Mouse (Mus musculus) forebrain, embryonic 10.5 days (tissue): ENCODE results near the gene Gif. TPM values are rescaled to one million over a fixed set of nuclear protein-coding genes. Genes with fewer than 3 reads are reported as not detected.

Experiments used
- DNase-seq: peaks from one replicate; pipeline ENCODE4 v3.0.0-alpha.2; 2017; ENCODE audit warnings: low spot score; ENCODE audit errors: extremely low spot score
- H3K27ac ChIP-seq: fragments of 300-500 bp; sonication (generic); 2 replicates; pipeline ENCODE4 v1.5.1; 2016; ENCODE audit warnings: mild to moderate bottlenecking
- H3K27me3 ChIP-seq: fragments of 300-500 bp; sonication (generic); 2 replicates; pipeline ENCODE4 v1.6.1; 2016; ENCODE audit warnings: mild to moderate bottlenecking; ENCODE audit not compliant: poor library complexity, severe bottlenecking
- H3K36me3 ChIP-seq: fragments of 300-500 bp; sonication (generic); replicated peaks from 2 replicates; pipeline ENCODE4 v1.6.1; 2016; ENCODE audit warnings: mild to moderate bottlenecking, moderate library complexity
- H3K4me1 ChIP-seq: fragments of 300-500 bp; sonication (generic); 2 replicates; pipeline ENCODE4 v1.6.1; 2016
- H3K4me3 ChIP-seq: fragments of 300-500 bp; sonication (generic); 2 replicates; pipeline ENCODE4 v1.5.1; 2016; ENCODE audit warnings: mild to moderate bottlenecking, moderate library complexity
- H3K9me3 ChIP-seq: fragments of 300-500 bp; sonication (generic); 2 replicates; pipeline ENCODE4 v1.6.1; 2016; ENCODE audit warnings: mild to moderate bottlenecking, moderate library complexity
- WGBS: fragments of 180-500 bp; shearing (Covaris S2); methylation state at CpG from one replicate; pipeline ENCODE4 v1.1.7; 2016; 5-methylcytosine and 5-hydroxymethylcytosine counted together
- polyA plus RNA-seq: library from polyadenylated mRNA; unstranded; fragments of >200 nt; fragmentation: Nextera tagmentation; extraction: Ambion mirVana; gene quantifications from 2 replicates; pipeline ENCODE4 v1.2.1, GENCODE M21; 2016

Gene Gif
- not detected in 2 replicates for polyA plus RNA-seq

DNA sequence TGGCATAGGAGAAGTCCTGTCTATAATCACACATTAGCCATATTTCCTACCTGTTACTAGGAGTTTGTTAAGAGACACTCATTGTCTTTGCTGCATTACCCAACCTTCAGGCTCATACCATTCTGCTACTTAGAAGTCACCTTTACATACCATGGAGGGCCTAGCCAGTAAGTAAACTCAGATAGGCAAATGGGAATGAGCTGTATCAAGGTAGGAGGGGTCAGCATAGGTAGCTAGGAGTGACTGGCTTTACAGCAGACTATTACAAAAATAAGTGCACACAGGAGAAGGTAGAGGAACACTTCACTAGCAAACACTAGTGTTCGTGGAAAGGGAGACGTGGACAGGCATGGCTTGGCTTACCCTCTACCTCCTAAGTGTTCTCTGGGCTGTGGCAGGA, at the start of gene Gif:
Gene Gif, plus strand, starts transcription at position 257 of the 400 bp plus-strand sequence.
- Histone ChIP-seq H3K4me1 (no peaks in the 10 kb centered on the region), H3K4me3 (no peak within 1 kb of the TSS), H3K27ac (no peak within 1 kb of the TSS), H3K27me3 (no peaks in the 10 kb centered on the region), H3K9me3 (no peaks in the 10 kb centered on the region), H3K36me3 (no peaks in the 10 kb centered on the region)
- no peak for DNase-seq
- 81% methylated on average over 2 of the region's 2 CpGs for WGBS

DNA sequence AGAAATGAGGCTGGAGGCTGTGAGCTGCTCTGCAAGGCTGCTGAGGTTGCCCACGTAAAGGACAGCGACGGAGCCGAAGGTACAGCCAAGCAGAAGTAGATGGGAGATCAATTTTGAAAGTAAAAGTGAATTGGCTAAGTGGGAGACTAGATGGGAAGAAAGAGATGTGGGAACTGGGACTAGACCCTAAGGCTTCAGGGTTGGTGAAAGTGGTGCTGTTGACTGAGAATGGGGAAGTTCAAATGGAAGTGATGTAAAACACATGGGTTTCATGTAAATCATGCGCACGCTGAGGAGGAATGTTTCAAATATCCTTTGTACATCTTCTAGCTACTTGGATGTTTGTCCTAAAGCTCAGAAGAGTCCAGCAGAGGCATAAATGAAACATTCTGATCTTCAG, 49.0 kb upstream of the Gif start:
- Histone ChIP-seq H3K9me3 (no peaks in the 10 kb centered on the region), H3K27me3 (no peaks in the 10 kb centered on the region), H3K27ac (no peak overlapping the region), H3K4me3 (no peak overlapping the region), H3K36me3 (no peaks in the 10 kb centered on the region), H3K4me1 (no peaks in the 10 kb centered on the region)
- DNase-seq, result no peak
- 92% methylated on average over 6 of the region's 6 CpGs for WGBS

DNA sequence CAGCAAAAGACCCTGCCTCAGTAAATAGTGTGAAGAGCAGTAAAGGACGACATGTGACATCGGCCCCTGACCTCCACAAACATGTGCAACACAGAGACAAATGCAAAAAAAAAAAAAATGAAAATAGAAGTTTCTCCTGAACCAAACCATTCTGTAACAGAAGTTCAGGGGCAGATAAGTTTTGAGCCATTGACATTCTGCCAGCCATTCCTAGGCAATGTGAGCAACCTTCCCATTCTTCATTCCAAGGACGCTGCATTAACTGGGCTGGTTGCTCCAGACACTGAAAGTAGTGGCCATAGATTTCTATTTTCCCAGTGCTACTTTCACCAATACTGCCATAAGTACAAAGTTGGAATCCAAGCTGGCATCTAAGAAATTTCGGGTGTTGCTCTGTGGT, 34.9 kb upstream of the Gif start:
- H3K4me3 ChIP-seq, result no peak overlapping the region
- no peaks in the 10 kb centered on the region for H3K4me1 ChIP-seq
- no peaks in the 10 kb centered on the region for H3K9me3 ChIP-seq
- no peak overlapping the region for H3K27ac ChIP-seq
- DNase-seq, result no peak
- 90% methylated on average over 4 of the region's 4 CpGs for WGBS
- no peaks in the 10 kb centered on the region for H3K27me3 ChIP-seq
- H3K36me3 ChIP-seq, result no peaks in the 10 kb centered on the region

DNA sequence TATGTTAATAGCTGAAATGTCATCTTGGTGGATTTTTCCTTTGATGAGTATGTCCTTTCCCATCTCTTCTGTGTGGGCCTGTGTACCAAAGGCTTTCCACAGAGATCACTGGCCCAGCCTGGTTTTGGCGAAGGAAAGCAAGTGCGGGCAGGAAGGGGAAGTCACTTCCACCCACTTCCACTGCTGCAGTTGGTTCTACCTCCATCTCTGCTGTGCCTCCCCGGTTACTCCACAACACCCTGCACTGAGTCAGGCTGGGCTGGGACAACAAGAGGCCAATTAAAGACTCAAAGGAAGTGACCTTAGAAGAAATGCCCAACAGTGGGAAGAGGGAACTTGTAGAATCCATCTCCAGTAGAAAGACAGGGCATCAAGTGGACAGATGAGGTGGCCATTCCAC, 27.3 kb upstream of the Gif start:
- Histone ChIP-seq H3K27ac (no peak overlapping the region), H3K36me3 (no peaks in the 10 kb centered on the region), H3K4me1 (no peaks in the 10 kb centered on the region), H3K4me3 (no peak overlapping the region), H3K27me3 (no peaks in the 10 kb centered on the region), H3K9me3 (no peaks in the 10 kb centered on the region)
- no peak for DNase-seq
- 81% methylated on average over 3 of the region's 3 CpGs for WGBS

DNA sequence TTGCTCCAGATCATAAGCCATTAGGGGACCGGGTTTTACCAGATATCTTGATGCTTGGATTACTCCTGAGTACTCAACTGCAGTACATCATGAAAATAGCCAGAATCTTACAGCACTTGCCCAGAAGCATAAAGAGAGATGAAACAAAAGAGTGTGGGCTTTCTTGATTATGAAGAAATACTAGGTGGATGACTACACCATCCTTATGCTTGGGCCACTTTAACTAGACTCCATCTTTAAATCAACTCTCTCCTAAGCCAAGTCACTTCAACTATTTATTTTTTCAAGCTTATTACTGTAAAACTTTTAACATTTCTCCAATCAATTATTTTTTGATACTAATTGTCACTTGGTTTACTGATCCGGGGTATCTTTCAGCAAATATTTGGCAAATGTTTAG, 23.5 kb upstream of the Gif start:
- Histone ChIP-seq H3K36me3 (no peaks in the 10 kb centered on the region), H3K4me3 (no peak overlapping the region), H3K27me3 (no peaks in the 10 kb centered on the region), H3K9me3 (no peaks in the 10 kb centered on the region), H3K4me1 (no peaks in the 10 kb centered on the region), H3K27ac (no peak overlapping the region)
- DNase-seq, result no peak
- WGBS, result 88% methylated on average over 2 of the region's 2 CpGs

DNA sequence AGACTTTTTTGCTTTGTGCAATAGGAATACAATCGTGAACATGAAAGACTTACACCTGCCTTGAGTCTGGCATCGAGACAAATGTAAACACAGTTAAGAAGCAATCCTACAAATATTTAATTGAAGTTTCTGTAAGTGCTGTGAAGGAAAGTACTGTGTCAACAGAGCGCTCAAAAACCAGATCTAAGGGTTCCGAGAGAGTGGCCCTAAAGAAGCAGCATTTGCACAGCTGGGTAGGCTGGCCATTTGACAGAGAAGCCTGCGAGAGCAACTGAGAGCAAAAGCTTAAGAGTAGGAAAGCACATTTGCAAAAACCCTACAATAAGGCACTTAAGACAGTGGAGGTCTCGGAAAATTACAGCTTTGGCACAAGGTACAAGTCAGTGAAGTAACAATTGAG, 23.1 kb upstream of the Gif start:
- Histone ChIP-seq H3K27me3 (no peaks in the 10 kb centered on the region), H3K4me1 (no peaks in the 10 kb centered on the region), H3K27ac (no peak overlapping the region), H3K36me3 (no peaks in the 10 kb centered on the region), H3K4me3 (no peak overlapping the region), H3K9me3 (no peaks in the 10 kb centered on the region)
- no peak for DNase-seq
- WGBS, result 87% methylated on average over 6 of the region's 6 CpGs

DNA sequence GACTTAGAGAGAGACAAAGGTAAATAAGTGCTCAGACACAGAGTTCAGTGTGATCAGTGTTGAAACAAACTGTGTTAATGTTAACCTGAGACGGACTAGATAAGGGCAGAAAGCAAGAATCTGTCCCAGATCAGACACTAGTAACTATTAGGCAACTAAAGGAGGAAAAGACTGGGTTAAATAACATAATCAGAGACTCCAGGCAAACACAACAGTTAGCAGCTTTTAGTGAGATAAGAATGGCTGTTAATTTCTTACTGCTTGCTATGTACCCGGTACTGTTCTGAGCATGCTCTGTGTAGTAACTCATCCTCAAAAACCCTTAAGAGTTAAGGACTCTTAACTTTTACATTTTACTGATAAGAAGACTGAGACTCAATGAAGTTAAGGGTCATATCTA, 21.4 kb upstream of the Gif start:
- 88% methylated on average over 2 of the region's 2 CpGs for WGBS
- Histone ChIP-seq H3K4me1 (no peaks in the 10 kb centered on the region), H3K9me3 (no peaks in the 10 kb centered on the region), H3K27ac (no peak overlapping the region), H3K27me3 (no peaks in the 10 kb centered on the region), H3K36me3 (no peaks in the 10 kb centered on the region), H3K4me3 (no peak overlapping the region)
- DNase-seq, result no peak

DNA sequence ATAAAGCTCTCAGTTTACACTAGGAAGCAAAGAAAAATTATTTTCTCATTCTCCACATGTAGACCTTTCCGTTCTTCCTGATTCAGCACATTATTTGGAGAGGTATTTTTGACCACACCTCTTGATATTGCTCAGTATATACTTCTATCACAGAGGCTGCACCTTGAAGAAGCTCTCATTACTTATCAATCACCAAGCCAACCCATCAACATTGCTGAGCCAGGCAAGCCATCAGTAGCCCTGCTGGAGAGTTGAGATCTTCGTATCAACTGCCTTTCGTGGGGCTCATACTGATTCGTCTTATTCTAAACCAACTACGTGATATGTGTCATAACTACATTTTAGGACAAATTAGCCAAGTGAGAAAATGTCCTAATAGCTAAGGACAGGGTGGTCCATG, 20.1 kb upstream of the Gif start:
- Histone ChIP-seq H3K27me3 (no peaks in the 10 kb centered on the region), H3K4me1 (no peaks in the 10 kb centered on the region), H3K27ac (no peak overlapping the region), H3K4me3 (no peak overlapping the region), H3K36me3 (no peaks in the 10 kb centered on the region), H3K9me3 (no peaks in the 10 kb centered on the region)
- no peak for DNase-seq
- 91% methylated on average over 5 of the region's 5 CpGs for WGBS

DNA sequence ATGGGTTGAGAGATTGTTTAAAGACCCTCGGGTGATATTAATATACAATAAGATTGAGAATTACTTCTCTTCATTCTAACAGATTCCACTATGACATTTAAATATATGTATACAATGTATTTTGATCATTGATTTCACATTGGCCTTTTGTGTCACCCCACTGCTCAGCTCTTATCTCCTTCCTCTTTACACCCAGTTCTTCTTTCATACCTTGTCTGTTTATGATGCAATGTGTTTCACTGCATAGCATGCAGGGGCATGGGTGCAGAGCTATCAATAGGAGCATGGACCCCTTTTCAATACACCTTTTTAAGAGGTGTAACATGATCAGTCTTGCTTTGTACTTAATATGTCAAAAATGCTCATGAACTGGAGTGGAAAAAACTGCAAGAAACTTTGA, 17.1 kb upstream of the Gif start:
- H3K36me3 ChIP-seq, result no peaks in the 10 kb centered on the region
- no peaks in the 10 kb centered on the region for H3K9me3 ChIP-seq
- H3K4me1 ChIP-seq, result no peaks in the 10 kb centered on the region
- no peak overlapping the region for H3K27ac ChIP-seq
- no peak overlapping the region for H3K4me3 ChIP-seq
- 83% methylated on average over 1 of the region's 1 CpGs for WGBS
- H3K27me3 ChIP-seq, result no peaks in the 10 kb centered on the region
- DNase-seq, result no peak

DNA sequence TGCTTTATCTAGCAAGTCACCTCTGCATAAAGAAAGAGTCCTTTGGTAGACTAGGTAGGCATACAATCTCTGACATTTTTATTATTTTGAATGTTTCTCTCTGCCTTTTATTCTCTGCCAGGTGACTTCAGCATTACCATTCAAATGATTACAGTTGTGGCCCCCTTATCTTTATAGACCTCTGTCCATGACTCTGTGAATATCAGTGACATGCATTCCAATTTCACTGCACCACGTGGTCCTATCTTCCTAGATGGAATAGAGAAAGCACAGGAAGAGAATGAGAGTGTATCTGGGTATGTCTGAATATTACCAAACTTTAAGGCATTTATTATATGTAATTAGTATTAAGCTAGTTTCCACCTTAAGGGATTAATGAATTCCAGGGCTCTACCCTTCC, 10.9 kb upstream of the Gif start:
- no peaks in the 10 kb centered on the region for H3K9me3 ChIP-seq
- no peaks in the 10 kb centered on the region for H3K4me1 ChIP-seq
- DNase-seq, result no peak
- no peaks in the 10 kb centered on the region for H3K27me3 ChIP-seq
- H3K36me3 ChIP-seq, result no peaks in the 10 kb centered on the region
- no peak overlapping the region for H3K4me3 ChIP-seq
- 58% methylated on average over 1 of the region's 1 CpGs for WGBS
- H3K27ac ChIP-seq, result no peak overlapping the region

DNA sequence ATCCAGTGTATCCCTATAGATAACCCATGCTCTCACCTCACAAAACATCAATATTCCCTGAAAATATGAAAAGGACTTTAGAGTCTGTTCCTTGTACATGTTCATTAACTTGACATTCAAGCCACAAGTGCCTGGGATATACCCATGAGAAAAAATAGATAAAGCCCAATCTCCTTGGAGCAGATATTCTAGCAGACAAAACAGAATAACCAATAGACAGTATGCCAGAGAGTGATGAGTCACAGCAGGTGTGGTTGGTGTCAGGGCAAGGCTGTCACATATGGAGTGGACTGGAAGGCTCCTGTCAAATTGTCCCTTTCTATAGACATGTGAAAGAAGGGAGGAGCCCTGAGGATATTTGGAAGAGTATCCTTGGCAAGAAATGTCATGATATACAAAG, 1.7 kb upstream of the Gif start:
- Histone ChIP-seq H3K9me3 (no peaks in the 10 kb centered on the region), H3K36me3 (no peaks in the 10 kb centered on the region), H3K27me3 (no peaks in the 10 kb centered on the region), H3K27ac (no peak overlapping the region), H3K4me3 (no peak overlapping the region), H3K4me1 (no peaks in the 10 kb centered on the region)
- DNase-seq, result no peak

DNA sequence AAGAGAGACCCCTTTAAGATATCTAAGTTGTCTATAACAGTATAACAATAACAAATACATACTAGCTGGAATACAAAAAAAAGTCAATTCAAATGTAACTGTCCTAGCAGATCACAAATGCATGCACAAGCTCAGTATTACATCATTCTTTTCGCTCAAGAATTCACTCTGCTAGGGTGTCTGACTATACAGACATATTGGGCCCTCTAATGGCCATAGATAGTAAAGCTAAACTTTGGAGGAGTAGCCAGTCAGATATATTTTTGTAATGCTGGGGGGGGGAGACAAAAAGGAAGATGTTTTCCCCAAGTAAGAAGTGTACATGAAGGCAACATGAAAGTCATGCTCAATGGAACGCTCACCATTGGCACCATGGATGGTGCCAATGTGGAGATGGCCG, 17.7 kb downstream of the Gif start:
- Histone ChIP-seq H3K27me3 (no peaks in the 10 kb centered on the region), H3K27ac (no peak overlapping the region), H3K4me3 (no peak overlapping the region), H3K9me3 (no peaks in the 10 kb centered on the region), H3K36me3 (no peaks in the 10 kb centered on the region), H3K4me1 (no peaks in the 10 kb centered on the region)
- 83% methylated on average over 3 of the region's 3 CpGs for WGBS
- no peak for DNase-seq

DNA sequence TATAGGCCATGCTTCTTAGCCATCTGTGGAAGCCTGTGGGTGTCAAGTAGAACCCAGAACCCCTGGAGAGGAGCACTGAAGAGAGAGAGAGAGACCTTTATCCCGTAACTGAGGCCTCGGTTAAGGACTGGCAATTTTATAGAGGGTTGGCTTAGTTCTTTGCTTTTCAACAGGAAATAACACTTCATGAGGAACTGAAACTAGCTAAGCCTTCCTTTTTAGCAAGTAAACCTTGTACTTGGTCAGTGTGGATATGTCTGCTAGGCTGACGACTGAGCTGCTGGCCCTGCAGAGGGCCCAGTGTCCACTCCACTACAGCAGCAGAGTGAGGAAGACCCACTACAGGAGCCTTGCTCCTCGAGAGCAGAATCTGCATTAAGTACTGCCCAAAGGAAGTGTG, 19.1 kb downstream of the Gif start:
- no peaks in the 10 kb centered on the region for H3K27me3 ChIP-seq
- no peak overlapping the region for H3K4me3 ChIP-seq
- H3K36me3 ChIP-seq, result no peaks in the 10 kb centered on the region
- DNase-seq, result no peak
- no peak overlapping the region for H3K27ac ChIP-seq
- peaks cover 8% of the 10 kb centered on the region for H3K4me1 ChIP-seq
- WGBS, result 80% methylated on average over 4 of the region's 4 CpGs
- H3K9me3 ChIP-seq, result no peaks in the 10 kb centered on the region

DNA sequence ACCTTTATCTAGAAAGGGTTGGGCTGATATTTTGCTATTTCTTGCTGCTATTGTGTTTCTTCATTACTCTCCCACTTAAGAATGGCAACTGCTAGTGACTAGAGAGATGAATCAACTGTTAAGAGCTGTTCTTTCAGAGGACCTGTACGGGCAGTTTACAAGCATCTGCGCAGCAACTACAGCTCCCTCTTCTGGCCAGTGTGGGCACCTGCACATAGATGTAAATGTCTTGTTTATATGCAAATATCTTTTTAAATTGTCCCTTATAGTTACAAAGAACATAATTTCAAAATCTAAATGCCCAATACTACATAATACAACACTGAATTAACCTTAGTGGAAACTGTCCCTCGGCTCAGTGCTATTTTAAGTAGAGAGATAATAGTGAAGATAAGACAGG, 20.8 kb downstream of the Gif start:
- no peaks in the 10 kb centered on the region for H3K9me3 ChIP-seq
- no peak overlapping the region for H3K4me3 ChIP-seq
- no peaks in the 10 kb centered on the region for H3K27me3 ChIP-seq
- no peak overlapping the region for H3K27ac ChIP-seq
- no peak for DNase-seq
- 13% methylated on average over 3 of the region's 3 CpGs for WGBS
- H3K4me1 ChIP-seq, result peaks cover 9% of the 10 kb centered on the region
- H3K36me3 ChIP-seq, result peaks cover 11% of the 10 kb centered on the region; the same call in 1 of the 2 replicates
